Mouse (Mus musculus) heart, postnatal 4 days (tissue): Measurements from ENCODE around the gene Rbfox2. TPM values are rescaled to one million over a fixed set of nuclear protein-coding genes. Genes with fewer than 3 reads are reported as not detected.
A peak's percentile ranks its signal among the peaks of the same experiment; 100 is the strongest.

Experiments
- DNase-seq: peaks from one replicate; pipeline ENCODE4 v3.0.0; 2021
- total RNA-seq, 2 experiments: library from RNA; stranded (reverse); gene quantifications; 2 replicates each; pipeline ENCODE4 v1.2.3; 2021

The Rbfox2 gene
- total RNA-seq, 2 experiments from 2014 or later = 175 to 186 TPM

- DNase-seq = no peak
These were observed 248.2 kb downstream of the Rbfox2 start for GRCm38 (mm10) chr15:77058566-77058965.

- no peak for DNase-seq
These were observed 250.1 kb downstream of the Rbfox2 start for GRCm38 (mm10) chr15:77056791-77057051.

- no peak for DNase-seq
These were observed 250.6 kb downstream of the Rbfox2 start for GRCm38 (mm10) chr15:77056001-77056790.

- DNase-seq = no peak
These were observed 252.1 kb downstream of the Rbfox2 start for GRCm38 (mm10) chr15:77054611-77055175.

GRCm38 (mm10) chr15:77053021-77053420 lies 253.8 kb downstream of the Rbfox2 start:
- no peak for DNase-seq

- no peak for DNase-seq
These were observed 254.6 kb downstream of the Rbfox2 start for GRCm38 (mm10) chr15:77052176-77052575.

GRCm38 (mm10) chr15:77050570-77050969 lies 256.2 kb downstream of the Rbfox2 start, which contains the start of gene Mb:
Mb (minus strand) TSS chr15:77050670.
- no peak for DNase-seq

GRCm38 (mm10) chr15:77045609-77046008 lies 261.2 kb downstream of the Rbfox2 start:
- no peak for DNase-seq

GRCm38 (mm10) chr15:77044597-77045320 lies 262.0 kb downstream of the Rbfox2 start, which contains the start of gene Apol6:
Apol6 (plus strand) TSS chr15:77044729.
- DNase-seq = no peak

- no peak for DNase-seq
These were observed 266.0 kb downstream of the Rbfox2 start for GRCm38 (mm10) chr15:77040784-77041183.

- DNase-seq = no peak
These were observed 267.5 kb downstream of the Rbfox2 start for GRCm38 (mm10) chr15:77039211-77039700.

- DNase-seq = peak; percentile 85
These were observed 269.3 kb downstream of the Rbfox2 start for GRCm38 (mm10) chr15:77037278-77038161.

- DNase-seq = no peak
These were observed 269.9 kb downstream of the Rbfox2 start for GRCm38 (mm10) chr15:77036989-77037277.

GRCm38 (mm10) chr15:77036320-77036988 lies 270.4 kb downstream of the Rbfox2 start:
- DNase-seq = peak; percentile 88

- DNase-seq = no peak
These were observed 271.2 kb downstream of the Rbfox2 start for GRCm38 (mm10) chr15:77035643-77036042.

- no peak for DNase-seq
These were observed 272.3 kb downstream of the Rbfox2 start for GRCm38 (mm10) chr15:77034526-77034925.

- no peak for DNase-seq
These were observed 275.5 kb downstream of the Rbfox2 start for GRCm38 (mm10) chr15:77031271-77031670.

GRCm38 (mm10) chr15:77029331-77029991 lies 277.3 kb downstream of the Rbfox2 start:
- peak; percentile 82 for DNase-seq
